Mouse (Mus musculus) stomach, embryonic 16.5 days (tissue): ENCODE measurements around the gene Cox7a1. TPM values are rescaled to one million over a fixed set of nuclear protein-coding genes. Genes with fewer than 3 reads are reported as not detected.
"Not testable (repeated sequence)": the region's sequence is repeated elsewhere in the genome, so short reads cannot be mapped to it uniquely, and the experiment has no call there.

Experiments
- ATAC-seq: fragments of 200-750 bp; cut with Nextera tagmentation; 2 replicates; pipeline ENCODE4 v1.8.0; 2017; ENCODE audit warnings: moderate number of reproducible peaks, moderate TSS enrichment; ENCODE audit not compliant: insufficient read depth, low FRiP score
- H3K27ac ChIP-seq: fragments of 300-500 bp; sonication (generic); 2 replicates; pipeline ENCODE4 v1.5.1; 2014; ENCODE audit warnings: low read length
- H3K27me3 ChIP-seq: fragments of 300-500 bp; sonication (generic); 2 replicates; pipeline ENCODE4 v1.6.1; 2014; ENCODE audit warnings: low read length, control low read depth, mixed read lengths; ENCODE audit not compliant: control insufficient read depth, insufficient read depth
- H3K36me3 ChIP-seq: fragments of 300-500 bp; sonication (generic); 2 replicates; pipeline ENCODE4 v1.6.1; 2014; ENCODE audit warnings: low read length; ENCODE audit not compliant: control insufficient read depth, insufficient read depth
- H3K4me1 ChIP-seq: fragments of 300-500 bp; sonication (generic); 2 replicates; pipeline ENCODE4 v1.6.1; 2014; ENCODE audit warnings: low read length, control low read depth, mixed read lengths; ENCODE audit not compliant: control insufficient read depth, insufficient read depth
- H3K4me2 ChIP-seq: fragments of 300-500 bp; sonication (generic); 2 replicates; pipeline ENCODE4 v1.6.1; 2014; ENCODE audit warnings: low read depth, low read length, mixed read lengths
- H3K4me3 ChIP-seq: fragments of 300-500 bp; sonication (generic); replicated peaks from 2 replicates; pipeline ENCODE4 v1.5.1; 2014; ENCODE audit warnings: mild to moderate bottlenecking, low read length
- H3K9ac ChIP-seq: fragments of 300-500 bp; sonication (generic); 2 replicates; pipeline ENCODE4 v1.6.1; 2014; ENCODE audit warnings: low read length
- H3K9me3 ChIP-seq: fragments of 300-500 bp; sonication (generic); replicated peaks from 2 replicates; pipeline ENCODE4 v1.6.1; 2016; ENCODE audit warnings: low read length, control low read depth; ENCODE audit not compliant: control insufficient read depth
- WGBS: fragments of 180-500 bp; shearing (Covaris S2); extraction: QIAGEN DNeasy Blood & Tissue Kit; methylation state at CpG from one replicate; pipeline ENCODE4 v1.1.7; 2014; 5-methylcytosine and 5-hydroxymethylcytosine counted together
- polyA plus RNA-seq: library from polyadenylated mRNA; unstranded; fragments of >200 nt; fragmentation: Nextera tagmentation; extraction: Ambion mirVana; gene quantifications from 2 replicates; pipeline ENCODE4 v1.2.1, GENCODE M21; 2015

Gene Cox7a1
- polyA plus RNA-seq, 1 experiment from 2014 or later: 25.0 TPM

- H3K36me3 ChIP-seq: peaks cover 30% of the 10 kb centered on the region
- H3K27me3 ChIP-seq: no peaks in the 10 kb centered on the region
- H3K9me3 ChIP-seq: peaks cover 36% of the 10 kb centered on the region
- H3K27ac ChIP-seq: peak overlapping the region; percentile 93
- no peak for ATAC-seq
- H3K9ac ChIP-seq: peak overlapping the region; percentile 95
- peaks cover 8% of the 10 kb centered on the region; the same call in 1 of the 2 replicates for H3K4me1 ChIP-seq
- 3% methylated on average over 21 of the region's 21 CpGs for WGBS
- H3K4me3 ChIP-seq: peak overlapping the region; percentile 86
- peak overlapping the region; percentile 84 for H3K4me2 ChIP-seq
Measured at GRCm38 (mm10) chr7:30168914-30169582, 14.9 kb upstream of the Cox7a1 start.

GRCm38 (mm10) chr7:30169583-30170282 is 14.2 kb upstream of the Cox7a1 start, which contains the start of gene Zfp146:
TSS of gene Zfp146 (minus strand) at chr7:30169750.
- peaks cover 8% of the 10 kb centered on the region; the same call in 1 of the 2 replicates for H3K4me1 ChIP-seq
- H3K9ac ChIP-seq: peak within 1 kb of the TSS; percentile 95
- peaks cover 25% of the 10 kb centered on the region for H3K36me3 ChIP-seq
- H3K27ac ChIP-seq: peak within 1 kb of the TSS; percentile 93
- no peaks in the 10 kb centered on the region for H3K27me3 ChIP-seq
- H3K9me3 ChIP-seq: peaks cover 31% of the 10 kb centered on the region
- under 1% methylated on average over 36 of the region's 36 CpGs for WGBS
- H3K4me3 ChIP-seq: peak within 1 kb of the TSS; percentile 86
- H3K4me2 ChIP-seq: peak within 1 kb of the TSS; percentile 84
- ATAC-seq: peak; percentile 98

- peak; percentile 15 for ATAC-seq
- Histone ChIP-seq H3K27me3 (no peaks in the 10 kb centered on the region), H3K4me1 (peaks cover 8% of the 10 kb centered on the region; the same call in 1 of the 2 replicates), H3K4me2 (peak overlapping the region; percentile 84), H3K36me3 (peaks cover 19% of the 10 kb centered on the region; the same call in 1 of the 2 replicates), H3K27ac (peak overlapping the region; percentile 86; the same call in 1 of the 2 replicates), H3K4me3 (peak overlapping the region; percentile 86), H3K9ac (peak overlapping the region; percentile 95), H3K9me3 (peaks cover 24% of the 10 kb centered on the region)
- WGBS: 20% methylated on average over 11 of the region's 11 CpGs
Measured at GRCm38 (mm10) chr7:30170283-30170951, 13.5 kb upstream of the Cox7a1 start.

- no peaks in the 10 kb centered on the region for H3K4me1 ChIP-seq
- H3K27ac ChIP-seq: no peak overlapping the region
- H3K4me3 ChIP-seq: no peak overlapping the region
- no peaks in the 10 kb centered on the region for H3K9me3 ChIP-seq
- 80% methylated on average over 12 of the region's 12 CpGs for WGBS
- H3K27me3 ChIP-seq: no peaks in the 10 kb centered on the region
- H3K4me2 ChIP-seq: no peak overlapping the region
- ATAC-seq: no peak
- no peaks in the 10 kb centered on the region for H3K36me3 ChIP-seq
- H3K9ac ChIP-seq: no peak overlapping the region
Measured at GRCm38 (mm10) chr7:30176474-30176873, 7.5 kb upstream of the Cox7a1 start.

GRCm38 (mm10) chr7:30178256-30178655 is 5.7 kb upstream of the Cox7a1 start:
- H3K27me3 ChIP-seq: no peaks in the 10 kb centered on the region

GRCm38 (mm10) chr7:30181308-30181707 is 2.6 kb upstream of the Cox7a1 start:
- WGBS: 2% methylated on average over 4 of the region's 4 CpGs
- Histone ChIP-seq H3K4me3 (no peak overlapping the region), H3K36me3 (no peaks in the 10 kb centered on the region), H3K27ac (no peak overlapping the region), H3K4me1 (peaks cover 7% of the 10 kb centered on the region; the same call in 1 of the 2 replicates), H3K27me3 (no peaks in the 10 kb centered on the region), H3K4me2 (no peak overlapping the region), H3K9me3 (no peaks in the 10 kb centered on the region), H3K9ac (peak overlapping the region; percentile 21; the same call in 1 of the 2 replicates)
- no peak for ATAC-seq

More at GRCm38 (mm10) chr7:30178256-30178655, 5.7 kb upstream of the Cox7a1 start:
- Histone ChIP-seq H3K9ac (no peak overlapping the region), H3K27ac (no peak overlapping the region), H3K4me1 (no peaks in the 10 kb centered on the region), H3K4me2 (no peak overlapping the region), H3K36me3 (no peaks in the 10 kb centered on the region), H3K4me3 (no peak overlapping the region), H3K9me3 (no peaks in the 10 kb centered on the region)
- WGBS: 80% methylated on average over 11 of the region's 11 CpGs
- ATAC-seq: no peak

- not testable (repeated sequence) for ATAC-seq, H3K36me3 ChIP-seq, H3K4me1 ChIP-seq, H3K27me3 ChIP-seq, H3K4me2 ChIP-seq, H3K27ac ChIP-seq, H3K4me3 ChIP-seq, H3K9me3 ChIP-seq
- WGBS: 90% methylated on average over 10 of the region's 10 CpGs
- peak overlapping the region; percentile 21; the same call in 1 of the 2 replicates for H3K9ac ChIP-seq
Measured at GRCm38 (mm10) chr7:30181929-30182328, 2.0 kb upstream of the Cox7a1 start.

- H3K4me3 ChIP-seq, H3K9ac ChIP-seq, H3K4me1 ChIP-seq, ATAC-seq, H3K4me2 ChIP-seq, H3K9me3 ChIP-seq, H3K27me3 ChIP-seq, H3K27ac ChIP-seq, H3K36me3 ChIP-seq: not testable (repeated sequence)
- 65% methylated on average over 7 of the region's 7 CpGs for WGBS
Measured at GRCm38 (mm10) chr7:30183189-30183588, 755 bp upstream of the Cox7a1 start.
